In the genomic region with DNA sequence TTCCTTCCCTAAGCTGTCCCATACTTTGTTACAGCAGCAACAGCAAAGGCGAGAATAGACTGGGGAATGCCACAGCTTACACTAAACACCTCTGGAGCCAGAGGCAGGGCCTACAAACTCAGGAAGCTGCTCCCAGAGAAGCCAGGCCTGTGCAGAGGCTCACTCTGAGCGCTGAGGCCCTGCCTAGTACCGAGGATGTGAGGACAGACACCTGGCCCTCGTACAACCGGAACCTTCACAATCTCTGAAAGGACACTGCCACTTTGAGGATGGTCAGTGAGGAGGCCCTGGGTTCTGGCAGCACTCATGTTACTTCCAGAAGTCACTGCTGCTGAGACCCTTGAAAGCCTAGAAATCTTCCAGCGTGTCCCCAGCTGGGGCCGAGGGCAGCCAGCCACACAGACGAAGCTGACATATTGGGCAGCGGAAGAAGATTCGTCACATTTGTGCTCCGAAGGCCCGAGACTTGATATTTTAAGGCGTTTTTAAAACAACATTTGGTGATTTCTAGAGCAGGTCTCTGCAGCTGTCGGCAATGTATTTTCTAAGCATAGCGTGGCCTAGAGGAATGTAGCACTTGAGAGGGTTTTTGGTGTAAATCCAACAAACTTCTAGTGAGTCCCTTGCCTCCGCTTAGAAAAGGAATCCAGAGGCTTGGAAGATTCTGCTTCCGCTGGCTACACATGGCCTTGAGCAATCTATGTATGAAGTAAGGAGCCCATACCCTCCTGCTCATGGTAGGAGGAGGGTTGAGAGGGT, we compare ENCODE assay signal across 12 mouse cellular contexts. TPM values are rescaled to one million over a fixed set of nuclear protein-coding genes. Genes with fewer than 3 reads are reported as not detected.
DNase-seq lines count a peak whose midpoint lies in the region; ATAC-seq and TF ChIP-seq lines count a peak whose summit lies in the region.
"Had no signal": no experiment of that assay in that cellular context is flagged by ENCODE, and none has a peak within 500 bp of the region (broad histone marks: within the 10 kb centered on the region; RNA-seq: fewer than 3 reads in every experiment).

No protein-coding gene starts in this region.

- no peaks in the 10 kb centered on the region for H3K9me3 ChIP-seq in hindbrain, embryonic 10.5 days
- H3K9me3 ChIP-seq in hindbrain, embryonic 14.5 days (ENCODE audit: control insufficient read depth, low read length): no peaks in the 10 kb centered on the region
- H3K9me3 ChIP-seq in midbrain, embryonic 10.5 days (replicated peaks): no peaks in the 10 kb centered on the region
- no peaks in the 10 kb centered on the region for H3K9me3 ChIP-seq in midbrain, embryonic 13.5 days
- H3K9me3 ChIP-seq in limb, embryonic 14.5 days (ENCODE audit: control insufficient read depth, low read length): no peaks in the 10 kb centered on the region

- H3K36me3 ChIP-seq in hindbrain, embryonic 10.5 days: no peaks in the 10 kb centered on the region
- H3K36me3 ChIP-seq in hindbrain, embryonic 14.5 days (replicated peaks; ENCODE audit: control insufficient read depth, insufficient read depth): no peaks in the 10 kb centered on the region
- no peaks in the 10 kb centered on the region for H3K36me3 ChIP-seq in midbrain, embryonic 10.5 days
- no peaks in the 10 kb centered on the region for H3K36me3 ChIP-seq in midbrain, embryonic 13.5 days
- H3K36me3 ChIP-seq in limb, embryonic 14.5 days (ENCODE audit: control insufficient read depth, insufficient read depth, low read length): no peaks in the 10 kb centered on the region

- no peak for TF ChIP-seq POLR2A in limb, embryonic 14.5 days (IDR thresholded peaks at IDR 0.05; ENCODE audit: borderline replicate concordance, extremely low read depth, insufficient read depth, insufficient read length)

- 0 out of 2 replicates have a peak overlapping the region, but pooled peaks have one; percentile 42 for H3K27ac ChIP-seq in hindbrain, embryonic 10.5 days
- no peak overlapping the region for H3K27ac ChIP-seq in hindbrain, embryonic 14.5 days
- H3K27ac ChIP-seq in midbrain, embryonic 10.5 days (replicated peaks): 0 out of 2 replicates have a peak overlapping the region, but pooled peaks have one; percentile 33
- no peak overlapping the region for H3K27ac ChIP-seq in midbrain, embryonic 13.5 days
- H3K27ac ChIP-seq in limb, embryonic 14.5 days (replicated peaks; ENCODE audit: low read depth, low read length): peak overlapping the region; percentile 70
- H3K27ac ChIP-seq: layer of hippocampus, adult 2 months had no signal

- H3K9ac ChIP-seq in hindbrain, embryonic 14.5 days: no peak overlapping the region
- H3K9ac ChIP-seq in midbrain, embryonic 13.5 days (replicated peaks): no peak overlapping the region
- no peak overlapping the region for H3K9ac ChIP-seq in limb, embryonic 14.5 days (ENCODE audit: low read depth, low read length, severe bottlenecking)

- no peak overlapping the region for H3K4me2 ChIP-seq in hindbrain, embryonic 14.5 days (replicated peaks)
- H3K4me2 ChIP-seq in midbrain, embryonic 13.5 days (replicated peaks): no peak overlapping the region
- H3K4me2 ChIP-seq in limb, embryonic 14.5 days (replicated peaks; ENCODE audit: low read depth, low read length, severe bottlenecking): no peak overlapping the region

- DNase-seq in hindbrain, embryonic 10.5 days (ENCODE audit: low spot score): no peak
- no peak for DNase-seq in hindbrain, embryonic 14.5 days (ENCODE audit: low spot score)
- DNase-seq in midbrain, embryonic 10.5 days (ENCODE audit: low spot score): no peak
- peak; percentile 86 for DNase-seq in limb, embryonic 14.5 days (ENCODE audit: low spot score)
- no peak for DNase-seq in adipocyte (ENCODE audit: low spot score)
- DNase-seq in thymus, postnatal 4 days: no peak
- DNase-seq in ovary, postnatal 10 days (ENCODE audit: low spot score): no peak
- DNase-seq: adrenal gland, adult 2 months; right cerebral cortex, postnatal 25 days had no signal

- no peaks in the 10 kb centered on the region for H3K27me3 ChIP-seq in hindbrain, embryonic 10.5 days (ENCODE audit: insufficient read depth, poor library complexity, severe bottlenecking)
- H3K27me3 ChIP-seq in hindbrain, embryonic 14.5 days (ENCODE audit: control insufficient read depth, insufficient read depth, low read length): no peaks in the 10 kb centered on the region
- no peaks in the 10 kb centered on the region for H3K27me3 ChIP-seq in midbrain, embryonic 10.5 days (ENCODE audit: low read depth, poor library complexity, severe bottlenecking)
- no peaks in the 10 kb centered on the region for H3K27me3 ChIP-seq in midbrain, embryonic 13.5 days
- no peaks in the 10 kb centered on the region for H3K27me3 ChIP-seq in limb, embryonic 14.5 days (ENCODE audit: control insufficient read depth, insufficient read depth, low read length)

- 0 out of 2 replicates have a peak, but pooled peaks cover 6% of the 10 kb centered on the region for H3K4me1 ChIP-seq in hindbrain, embryonic 10.5 days (replicated peaks)
- peaks cover 12% of the 10 kb centered on the region; the same call in 1 of the 2 replicates for H3K4me1 ChIP-seq in hindbrain, embryonic 14.5 days (replicated peaks; ENCODE audit: control insufficient read depth, insufficient read depth, low read length)
- H3K4me1 ChIP-seq in midbrain, embryonic 10.5 days: no peaks in the 10 kb centered on the region
- H3K4me1 ChIP-seq in midbrain, embryonic 13.5 days (replicated peaks): peaks cover 15% of the 10 kb centered on the region; the same call in 1 of the 2 replicates
- peaks cover 44% of the 10 kb centered on the region for H3K4me1 ChIP-seq in limb, embryonic 14.5 days (ENCODE audit: control insufficient read depth, insufficient read depth, low read length)

- no peak overlapping the region for H3K4me3 ChIP-seq in hindbrain, embryonic 10.5 days
- H3K4me3 ChIP-seq in hindbrain, embryonic 14.5 days (replicated peaks; ENCODE audit: low read length): no peak overlapping the region
- no peak overlapping the region for H3K4me3 ChIP-seq in midbrain, embryonic 10.5 days
- no peak overlapping the region for H3K4me3 ChIP-seq in midbrain, embryonic 13.5 days (replicated peaks)
- H3K4me3 ChIP-seq in limb, embryonic 14.5 days (replicated peaks; ENCODE audit: low read length): no peak overlapping the region
- H3K4me3 ChIP-seq: layer of hippocampus, adult 2 months had no signal

- WGBS in hindbrain, embryonic 10.5 days: 93% methylated on average over 17 of the region's 17 CpGs
- 91% methylated on average over 17 of the region's 17 CpGs for WGBS in hindbrain, embryonic 14.5 days
- 93% methylated on average over 17 of the region's 17 CpGs for WGBS in midbrain, embryonic 10.5 days
- 90% methylated on average over 17 of the region's 17 CpGs for WGBS in midbrain, embryonic 13.5 days
- WGBS in limb, embryonic 14.5 days: 61% methylated on average over 17 of the region's 17 CpGs

- no peak for ATAC-seq in hindbrain, embryonic 14.5 days (ENCODE audit: low FRiP score)
- ATAC-seq in midbrain, embryonic 13.5 days: no peak
- peak; percentile 58; the same call in 1 of the 2 replicates for ATAC-seq in limb, embryonic 14.5 days (ENCODE audit: low FRiP score, low read depth)

RNA-seq across cellular contexts. Expression of a gene that starts 49.1 kb away (rescaled TPM):
- not detected in 2 replicates for polyA plus RNA-seq in hindbrain, embryonic 10.5 days (2016; fragmentation: Nextera tagmentation; extraction: Ambion mirVana)
- 0.13 and 0.17 TPM in 2 replicates for polyA plus RNA-seq in hindbrain, embryonic 14.5 days (2014; fragmentation: Nextera tagmentation; extraction: Ambion mirVana)
- not detected in 2 replicates for polyA plus RNA-seq in midbrain, embryonic 10.5 days (2016; fragmentation: Nextera tagmentation; extraction: Ambion mirVana)
- polyA plus RNA-seq in midbrain, embryonic 13.5 days (2015; fragmentation: Nextera tagmentation; extraction: Ambion mirVana): 0.09 and 0.13 TPM in 2 replicates
- 0.81 and 1.2 TPM in 2 replicates for polyA plus RNA-seq in limb, embryonic 14.5 days (2012; rRNA removed)
- 4.5 and 7.3 TPM in 2 replicates for polyA plus RNA-seq in limb, embryonic 14.5 days (2014; fragmentation: Nextera tagmentation; extraction: Ambion mirVana)
- polyA plus RNA-seq: adrenal gland, adult 2 months; testis, adult 2 months had no signal

Comparison
In these comparisons a context has a peak if more than half of its experiments do, and no peak if none do; other contexts are left out.
1. H3K27ac ChIP-seq: peak in hindbrain, embryonic 10.5 days (single experiment), midbrain, embryonic 10.5 days (single experiment) and limb, embryonic 14.5 days (single experiment); none in hindbrain, embryonic 14.5 days (single experiment) and midbrain, embryonic 13.5 days (single experiment).